Mouse (Mus musculus): ENCODE results near the gene Macrod2.

The Macrod2 gene

GRCm38 (mm10) chr2:141876155-141876851 is 1481.2 kb downstream of the Macrod2 start:
- no peak for DNase-seq

GRCm38 (mm10) chr2:141876958-141877357 is 1481.8 kb downstream of the Macrod2 start:
- no peak for DNase-seq

- no peak for DNase-seq
Measured at GRCm38 (mm10) chr2:141878473-141878872, 1483.4 kb downstream of the Macrod2 start.

- no peak for DNase-seq
Measured at GRCm38 (mm10) chr2:141879711-141880110, 1484.6 kb downstream of the Macrod2 start.

GRCm38 (mm10) chr2:141886694-141887474 is 1491.8 kb downstream of the Macrod2 start:
- no peak for DNase-seq

GRCm38 (mm10) chr2:141889497-141889896 is 1494.4 kb downstream of the Macrod2 start:
- no peak for DNase-seq

- DNase-seq, result no peak
Measured at GRCm38 (mm10) chr2:141897951-141898350, 1502.8 kb downstream of the Macrod2 start.

- no peak for DNase-seq
Measured at GRCm38 (mm10) chr2:141911831-141912447, 1516.8 kb downstream of the Macrod2 start.

GRCm38 (mm10) chr2:141913486-141913885 is 1518.4 kb downstream of the Macrod2 start:
- DNase-seq, result no peak

- no peak for DNase-seq
Measured at GRCm38 (mm10) chr2:141913894-141914293, 1518.8 kb downstream of the Macrod2 start.

GRCm38 (mm10) chr2:141920377-141920992 is 1525.4 kb downstream of the Macrod2 start:
- no peak for DNase-seq

GRCm38 (mm10) chr2:141935130-141935529 is 1540.0 kb downstream of the Macrod2 start:
- no peak for DNase-seq

- no peak for DNase-seq
Measured at GRCm38 (mm10) chr2:141954795-141955194, 1559.7 kb downstream of the Macrod2 start.

- DNase-seq, result peak; percentile 10 to 11
Measured at GRCm38 (mm10) chr2:141955197-141955596, 1560.1 kb downstream of the Macrod2 start.

GRCm38 (mm10) chr2:141962868-141963267 is 1567.8 kb downstream of the Macrod2 start:
- DNase-seq, result no peak

- DNase-seq, result no peak
Measured at GRCm38 (mm10) chr2:141983664-141984395, 1588.7 kb downstream of the Macrod2 start.

- DNase-seq, result peak; percentile 77 to 81
Measured at GRCm38 (mm10) chr2:141998901-141999300, 1603.8 kb downstream of the Macrod2 start.

GRCm38 (mm10) chr2:142024534-142025155 is 1629.5 kb downstream of the Macrod2 start:
- DNase-seq, result no peak

- DNase-seq, result no peak
Measured at GRCm38 (mm10) chr2:142026721-142027120, 1631.6 kb downstream of the Macrod2 start.

- no peak for DNase-seq
Measured at GRCm38 (mm10) chr2:142030756-142031646, 1635.9 kb downstream of the Macrod2 start.

GRCm38 (mm10) chr2:142055576-142055975 is 1660.5 kb downstream of the Macrod2 start:
- DNase-seq, result no peak
